Mouse (Mus musculus) brain, embryonic 14.5 days (tissue): Measurements from ENCODE around the gene Hist2h3c2.

ENCODE experiments used
- CTCF ChIP-seq: fragments of 200-500 bp; IDR thresholded peaks from 2 replicates; pipeline ENCODE4 v1.5.1; 2012; ENCODE audit warnings: inconsistent platforms, mild to moderate bottlenecking, moderate library complexity, borderline replicate concordance; ENCODE audit not compliant: insufficient read depth, insufficient read length; ENCODE audit errors: extremely low read depth
- POLR2A ChIP-seq: fragments of 200-500 bp; IDR thresholded peaks from 2 replicates; pipeline ENCODE4 v1.6.1; 2012; ENCODE audit warnings: mild to moderate bottlenecking, inconsistent platforms, borderline replicate concordance; ENCODE audit not compliant: poor library complexity, insufficient read depth, insufficient read length, severe bottlenecking; ENCODE audit errors: extremely low read depth

DNA sequence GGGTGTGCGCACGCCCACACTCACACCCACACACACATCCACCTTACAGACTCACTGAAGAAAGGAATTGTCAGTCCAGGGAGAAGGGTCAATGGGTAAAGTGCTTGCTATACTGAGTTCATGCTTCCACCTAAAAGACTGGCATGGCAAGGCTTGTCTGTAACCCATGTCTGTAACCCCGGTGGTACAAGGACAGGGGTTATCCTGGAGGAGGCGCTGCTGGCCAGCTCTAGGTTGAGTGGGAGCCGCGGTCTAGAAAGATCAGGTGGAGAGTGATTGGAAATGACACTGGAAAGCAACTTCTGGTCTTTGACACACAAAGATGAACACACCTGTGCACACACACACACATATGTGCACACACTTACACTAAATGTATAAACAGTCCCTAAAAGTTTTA lies 41.7 kb upstream of the Hist2h3c2 start:
- no peak for TF ChIP-seq CTCF
- TF ChIP-seq POLR2A, result no peak
